Mouse (Mus musculus) brain, embryonic 18.5 days (tissue): ENCODE results near the gene Akap13.
"Not testable (repeated sequence)": the region's sequence is repeated elsewhere in the genome, so short reads cannot be mapped to it uniquely, and the experiment has no call there.

Experiments
- DNase-seq: peaks from one replicate; pipeline ENCODE4 v3.0.0-alpha.2; 2012; ENCODE audit warnings: low read depth, low spot score

Akap13 gene

DNA sequence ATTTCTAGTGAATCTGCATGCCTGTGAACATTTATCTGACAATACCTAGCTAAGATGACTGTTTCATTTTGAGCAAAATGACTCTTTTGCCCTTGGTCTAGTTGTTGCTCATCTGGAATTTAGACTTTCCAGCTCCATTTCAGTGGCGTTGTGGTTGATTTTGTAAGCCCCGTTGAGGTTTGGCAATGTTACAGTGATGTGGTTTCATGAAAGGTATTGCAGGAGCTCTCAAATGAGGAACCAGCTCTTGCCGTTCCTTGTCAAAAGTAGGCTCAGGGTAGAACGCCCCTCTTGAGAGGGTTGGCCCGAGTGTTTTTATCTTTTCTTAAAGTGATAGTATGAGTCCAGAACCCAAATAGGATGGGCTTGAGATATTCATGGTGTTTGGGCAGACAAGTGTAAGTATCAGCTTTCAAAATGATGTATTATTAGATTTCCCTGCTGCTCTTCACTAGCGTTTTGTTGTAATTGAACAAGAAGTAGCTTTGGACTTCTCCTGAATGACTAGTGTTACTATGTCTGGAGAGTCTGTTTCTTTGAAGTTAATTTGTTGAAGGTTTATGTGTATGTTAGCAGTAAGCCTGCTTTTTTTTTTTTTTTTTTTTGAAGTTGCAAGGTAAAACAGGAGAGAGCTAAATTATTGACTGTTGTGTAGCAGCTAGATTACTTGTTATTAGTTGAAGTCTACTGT is 140.9 kb downstream of the Akap13 start:
- DNase-seq = no peak

DNA sequence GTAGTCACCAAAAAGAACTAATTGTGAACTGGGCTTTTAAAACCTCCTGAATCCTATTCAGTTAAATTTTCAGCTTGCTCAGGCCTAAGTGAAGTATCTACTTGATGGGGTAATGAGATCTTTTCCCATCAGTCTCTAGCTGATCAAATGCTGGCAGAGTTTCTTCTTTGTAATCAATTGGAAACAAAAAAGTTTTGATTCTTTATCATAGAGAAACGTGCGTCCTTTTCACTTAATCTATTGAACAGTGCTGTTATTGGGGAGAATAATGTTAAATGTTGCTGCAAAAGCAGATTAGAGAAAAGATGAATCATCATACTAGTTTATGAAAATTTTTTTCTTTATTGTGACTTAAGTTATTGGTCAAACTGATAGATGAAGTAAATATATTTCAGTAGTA is 142.5 kb downstream of the Akap13 start:
- DNase-seq = no peak

DNA sequence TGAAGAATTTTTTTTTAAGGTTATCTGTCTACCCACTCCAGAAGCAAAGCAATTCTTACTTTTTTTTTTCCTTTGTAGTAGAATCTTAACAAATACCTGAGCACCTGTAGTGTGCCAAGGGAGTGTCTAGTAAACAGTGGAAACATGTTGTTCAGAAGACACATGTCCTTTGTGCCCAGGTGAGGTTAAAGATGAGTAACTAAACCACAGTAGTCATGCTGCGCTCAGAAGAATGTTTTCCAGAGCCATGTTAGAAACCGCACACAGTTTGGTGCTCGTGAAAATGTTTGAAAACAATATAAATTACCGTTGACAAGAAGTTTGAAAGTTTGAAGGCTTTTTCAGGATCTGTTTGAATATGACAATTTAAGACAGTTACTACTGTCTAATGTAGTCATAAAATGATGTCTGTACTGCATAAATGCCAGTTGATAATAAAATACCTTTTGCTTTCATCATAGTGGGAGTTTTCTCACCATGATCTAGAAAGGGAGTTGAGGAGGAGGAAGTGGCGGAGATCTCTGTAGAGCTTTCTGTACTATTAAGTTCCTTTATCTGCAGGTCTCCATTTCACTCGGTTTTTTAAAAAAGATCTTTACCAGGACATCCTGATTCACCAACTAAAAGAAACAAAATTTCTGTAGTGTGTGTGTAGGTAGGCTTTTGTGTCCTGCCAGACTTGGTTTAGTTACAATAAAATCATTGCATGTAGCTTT is 145.2 kb downstream of the Akap13 start:
- no peak for DNase-seq

DNA sequence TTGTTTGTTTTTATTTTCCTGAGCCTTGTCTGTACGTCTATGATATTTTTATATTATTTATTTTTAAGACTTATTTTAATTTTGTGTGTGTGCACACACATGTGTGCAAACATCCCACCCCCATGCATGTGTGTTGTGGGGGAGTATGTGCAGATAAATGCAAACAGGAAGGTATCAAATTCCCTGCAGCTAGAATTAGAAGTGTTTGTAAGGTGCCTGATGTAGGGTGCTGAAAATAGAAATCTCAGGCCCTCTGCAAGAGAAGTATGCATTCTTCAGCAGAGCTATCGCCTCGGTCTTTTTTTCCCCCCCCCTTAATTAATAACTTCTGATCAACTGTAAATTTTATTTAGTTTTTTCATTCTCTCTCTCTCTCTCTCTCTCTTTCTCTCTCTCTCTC is 151.9 kb downstream of the Akap13 start:
- no peak for DNase-seq

DNA sequence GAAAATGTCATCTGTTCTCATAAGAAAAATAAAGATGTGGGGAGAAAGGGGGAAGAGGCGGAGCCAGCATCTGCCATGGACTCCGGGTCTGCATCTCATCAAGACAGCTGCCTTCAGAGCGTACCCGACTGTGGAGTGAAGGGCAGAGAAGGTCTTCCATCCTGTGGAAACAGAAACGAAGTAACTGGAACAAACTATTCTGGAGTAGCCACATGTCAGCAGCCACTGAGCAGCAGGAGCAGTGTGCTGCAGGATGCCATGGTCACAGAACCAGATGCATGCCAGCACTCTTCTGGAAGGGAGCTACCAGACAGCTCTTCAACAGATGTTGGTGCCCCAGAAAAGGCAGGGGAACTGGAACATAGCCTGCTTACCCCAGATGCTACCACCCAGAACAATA is 153.4 kb downstream of the Akap13 start:
- no peak for DNase-seq

DNA sequence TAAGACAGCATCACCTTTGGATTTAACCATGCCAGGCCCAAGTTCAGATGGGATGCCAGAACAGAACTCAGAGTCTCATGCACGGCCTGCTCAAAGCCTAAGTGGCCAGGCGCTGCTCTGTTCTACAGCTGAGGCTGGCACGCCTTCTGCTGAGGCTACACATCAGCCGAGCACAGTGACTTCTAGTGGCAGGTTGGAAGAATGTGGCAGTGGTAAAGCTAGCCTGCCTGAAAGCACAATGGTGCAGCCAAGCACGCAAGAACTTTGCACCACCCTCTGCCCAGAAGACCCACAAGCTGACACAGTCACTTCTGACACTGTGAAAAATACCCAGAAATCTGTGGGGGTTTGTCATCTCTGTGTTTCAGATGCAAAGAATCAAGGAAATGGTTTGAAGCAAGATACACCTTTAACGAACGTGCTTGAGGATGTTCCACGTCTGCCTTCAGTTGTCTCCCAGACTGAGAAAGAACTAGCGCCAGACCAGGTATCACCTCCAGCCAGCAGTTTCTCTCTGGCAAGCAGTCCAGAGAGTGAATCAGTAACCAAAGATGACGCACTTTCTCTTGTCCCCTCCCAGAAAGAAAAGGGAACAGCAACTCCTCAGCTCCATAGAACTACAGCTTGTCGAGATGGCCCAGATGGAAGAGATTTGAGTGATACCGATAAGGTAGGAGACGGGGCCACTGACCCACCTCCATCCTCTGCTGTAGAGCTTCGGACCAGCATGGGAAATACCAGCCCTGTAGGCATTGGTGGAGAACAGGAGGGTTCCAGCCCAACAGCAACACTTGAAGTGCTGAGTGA is 154.3 kb downstream of the Akap13 start:
- no peak for DNase-seq

DNA sequence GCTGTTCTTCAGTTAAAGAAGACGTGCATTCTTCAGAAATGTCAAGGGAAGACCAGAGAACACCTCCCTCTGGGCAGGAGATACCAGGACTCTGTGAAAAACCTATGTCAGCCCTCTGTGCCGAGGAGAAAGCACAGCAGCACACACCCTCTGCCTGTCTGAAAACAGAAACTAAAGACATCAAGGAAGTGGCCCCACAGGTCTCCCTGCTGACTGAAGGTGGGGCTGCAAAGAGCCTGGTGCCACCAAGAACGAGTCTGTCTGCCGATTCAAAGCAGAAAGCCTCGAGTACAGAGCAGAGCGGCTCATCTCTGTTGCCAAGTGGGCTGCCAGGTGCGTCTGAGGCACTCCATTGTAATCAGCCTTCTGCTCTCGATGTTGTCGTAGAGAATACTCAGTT is 155.1 kb downstream of the Akap13 start:
- no peak for DNase-seq

DNA sequence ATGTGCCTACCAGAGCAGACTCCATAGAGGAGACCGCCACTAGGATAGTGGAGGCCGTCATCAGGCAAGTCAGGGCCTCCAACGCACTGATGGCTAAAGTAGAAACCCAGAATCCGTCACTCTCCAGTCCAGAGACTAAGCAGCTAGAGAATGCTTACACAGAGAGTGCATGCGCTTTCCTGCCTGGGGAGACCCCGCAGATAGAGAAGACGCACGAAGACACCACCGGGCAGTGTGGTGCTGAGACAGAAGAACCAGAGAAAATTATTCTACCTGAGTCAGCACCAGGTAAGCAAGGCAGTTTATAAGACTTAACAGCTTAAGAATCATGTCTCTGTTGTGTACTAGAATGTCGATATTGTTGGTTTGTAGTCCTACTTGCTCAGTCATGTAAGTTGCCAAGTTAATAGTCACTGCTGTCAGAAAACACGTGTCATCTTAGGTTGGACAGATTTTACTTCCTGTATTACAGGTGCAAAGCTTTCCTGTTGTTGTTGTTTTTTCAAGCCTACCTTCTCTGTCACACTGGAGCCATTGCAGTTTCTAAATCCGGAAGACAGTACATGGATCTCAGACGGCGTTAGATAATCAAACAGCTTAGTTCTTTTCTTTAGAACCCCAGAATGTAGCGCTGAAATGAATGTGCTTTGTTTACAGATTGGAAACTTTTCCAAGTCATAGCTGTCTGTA is 156.1 kb downstream of the Akap13 start:
- DNase-seq = no peak

DNA sequence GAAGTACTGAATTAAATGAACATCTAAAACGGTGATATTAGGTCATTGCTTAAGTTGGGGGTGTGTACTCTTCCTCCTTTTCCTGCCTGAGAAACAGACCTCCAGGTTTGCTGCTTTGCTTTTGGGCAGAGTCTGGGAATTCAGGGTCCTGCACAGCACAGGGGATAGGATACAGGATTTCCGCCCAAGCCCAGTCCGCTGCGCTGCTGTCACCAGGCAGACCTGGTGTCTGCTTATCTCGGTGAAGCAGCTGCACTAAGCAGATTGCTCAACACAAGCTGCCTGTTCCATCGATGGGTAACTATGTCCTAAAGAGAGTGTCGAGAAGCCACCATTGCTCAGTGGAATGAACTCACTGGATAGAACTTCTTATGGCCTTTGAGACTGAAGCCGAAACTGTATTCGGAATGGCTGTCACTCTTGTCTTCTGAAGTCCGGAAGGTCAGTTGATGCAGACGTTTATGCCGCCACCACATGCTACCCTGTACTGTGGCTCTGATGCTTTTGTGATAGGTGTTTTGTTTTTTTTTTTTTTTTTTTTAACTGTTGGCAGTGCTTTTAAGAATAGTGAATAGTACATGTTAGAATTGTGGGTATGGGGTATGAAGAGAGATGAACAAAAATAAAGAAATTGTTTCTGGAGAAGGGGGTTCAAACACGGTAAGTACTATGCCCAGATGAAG is 156.8 kb downstream of the Akap13 start:
- no peak for DNase-seq

DNA sequence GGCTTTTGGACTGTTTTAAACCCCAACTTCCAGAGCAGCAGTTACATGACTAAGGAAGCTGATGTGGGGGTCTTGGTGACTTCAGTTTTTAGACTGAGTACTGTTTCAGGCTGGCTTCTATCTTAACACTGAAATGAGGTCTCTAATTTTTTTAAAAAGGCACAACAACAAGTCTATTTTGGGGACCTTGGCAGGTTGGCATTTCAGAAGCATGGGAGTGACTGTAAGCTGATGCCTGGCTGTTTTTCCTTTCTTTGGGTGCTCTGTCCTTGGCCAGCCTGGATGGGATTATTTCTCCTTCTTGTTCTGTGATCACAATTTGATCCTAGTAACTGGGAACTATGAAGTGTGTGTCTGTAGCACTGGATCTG is 157.3 kb downstream of the Akap13 start:
- DNase-seq = no peak

DNA sequence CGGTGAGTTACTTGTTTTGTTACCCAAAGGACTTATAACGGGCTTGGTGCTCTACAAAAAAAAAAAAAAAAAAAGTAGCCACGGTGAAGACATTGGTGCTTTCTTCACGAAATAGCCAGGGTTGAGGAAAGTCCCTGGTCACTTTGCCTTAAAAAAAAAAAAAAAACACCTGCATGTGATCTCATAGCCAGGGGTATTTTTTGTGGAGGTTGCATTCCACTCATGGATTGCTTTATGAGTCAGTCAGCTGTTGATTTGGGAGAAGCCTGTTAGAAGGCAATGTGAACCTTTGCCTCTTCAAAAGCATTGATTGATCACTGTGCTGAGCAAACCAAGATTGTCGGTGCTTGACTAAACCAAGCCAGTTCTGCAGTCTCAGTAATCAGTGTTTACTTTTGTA is 157.9 kb downstream of the Akap13 start:
- no peak for DNase-seq

DNA sequence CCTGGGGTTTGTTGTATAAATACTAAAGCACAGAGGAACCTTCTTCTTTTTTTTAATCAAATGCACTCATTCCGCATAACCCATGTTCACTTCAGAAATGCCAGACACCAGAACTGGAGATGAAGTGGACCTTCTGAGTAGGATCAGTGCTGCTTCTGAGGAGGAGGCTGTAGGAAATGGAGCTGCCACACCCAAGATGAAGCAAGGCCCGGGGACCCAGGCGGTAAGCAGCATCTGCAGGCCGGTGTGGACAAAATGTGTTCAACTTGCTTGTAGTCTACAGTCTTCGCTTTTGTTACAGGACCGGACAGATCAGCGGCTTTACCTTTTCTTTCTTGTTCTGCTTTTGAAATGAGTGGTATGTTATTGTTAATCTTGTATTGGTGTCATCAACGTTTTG is 159.5 kb downstream of the Akap13 start:
- no peak for DNase-seq

DNA sequence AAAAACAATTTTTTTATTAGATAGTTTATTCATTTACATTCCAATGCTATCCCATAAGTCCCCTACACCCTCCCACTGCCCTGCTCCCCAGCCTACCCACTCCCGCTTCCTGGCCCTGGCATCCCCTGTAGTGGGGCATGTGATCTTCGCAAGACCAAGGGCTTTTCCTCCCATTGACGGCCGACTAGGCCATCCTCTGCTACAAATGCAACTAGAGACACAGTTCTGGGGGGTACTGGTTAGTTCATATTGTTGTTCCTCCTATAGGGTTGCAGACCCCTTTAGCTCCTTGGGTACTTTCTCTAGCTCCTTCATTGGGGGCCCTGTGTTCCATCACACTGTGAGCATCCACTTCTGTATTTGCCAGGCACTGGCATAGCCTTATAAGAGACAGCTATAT is 161.9 kb downstream of the Akap13 start:
- DNase-seq = not testable (repeated sequence)

DNA sequence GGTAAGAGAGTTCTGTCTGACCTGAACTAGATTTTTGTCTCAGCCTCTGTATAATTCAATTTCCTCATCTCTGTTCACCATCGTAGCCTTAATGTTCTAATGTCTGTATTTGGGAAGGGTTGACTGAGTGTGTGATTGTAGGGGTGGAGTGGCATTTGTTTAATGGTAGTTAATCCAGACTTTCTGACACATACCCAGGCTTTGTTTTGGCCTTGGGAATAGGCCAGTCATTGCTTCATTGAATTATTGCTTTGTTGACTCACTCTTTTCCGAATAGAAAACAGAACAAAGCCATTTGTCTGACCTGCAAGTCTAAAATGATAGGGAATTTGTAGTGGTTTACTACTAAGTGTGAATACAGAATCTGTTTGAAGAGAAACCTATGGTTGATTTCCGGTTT is 163.4 kb downstream of the Akap13 start:
- DNase-seq = no peak

DNA sequence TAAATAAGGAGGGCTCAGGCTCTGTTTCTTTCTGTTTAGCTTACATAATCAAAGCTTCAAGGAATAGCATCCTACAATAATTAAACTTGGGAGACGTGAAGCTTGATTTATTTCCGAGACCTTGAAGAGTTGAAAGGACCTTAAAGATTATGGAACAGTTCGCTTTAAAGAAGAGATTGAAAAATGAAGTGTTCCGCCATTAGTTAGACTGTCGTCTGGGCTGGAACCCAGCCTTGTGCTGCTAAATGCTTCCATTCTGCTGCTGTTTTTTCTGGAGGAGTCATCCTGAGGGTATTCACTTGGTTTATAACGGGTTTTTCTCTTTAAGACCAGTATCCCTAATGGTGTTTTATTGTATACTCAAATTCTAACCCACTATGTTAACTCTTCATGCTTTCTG is 164.5 kb downstream of the Akap13 start:
- no peak for DNase-seq

DNA sequence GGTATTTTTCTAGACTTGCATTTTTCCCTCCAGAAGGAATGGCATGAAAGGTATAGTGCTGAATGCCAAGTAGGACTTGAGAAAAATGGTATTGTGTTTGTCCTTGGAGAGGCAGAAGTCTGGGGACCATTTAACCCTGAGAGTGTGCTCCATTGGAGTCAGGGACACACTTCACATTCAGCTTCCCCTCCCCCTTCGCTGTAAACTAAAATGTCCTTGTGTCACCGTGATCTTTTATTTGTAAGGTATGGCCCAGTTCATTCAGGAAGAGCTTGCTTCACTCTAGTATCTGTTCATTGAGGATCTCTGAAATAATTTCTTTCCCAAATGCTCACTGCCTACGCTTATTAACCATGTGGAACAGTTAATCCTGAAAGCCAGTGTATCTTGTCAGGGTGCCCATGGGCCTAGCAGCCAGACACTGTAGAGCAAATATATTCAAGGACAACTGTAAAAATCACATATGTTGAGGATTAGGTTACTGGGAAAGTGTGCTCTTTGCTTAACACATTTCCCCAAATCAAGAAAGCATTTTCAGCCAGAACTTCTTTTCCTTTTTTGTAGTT is 165.1 kb downstream of the Akap13 start:
- DNase-seq = no peak

DNA sequence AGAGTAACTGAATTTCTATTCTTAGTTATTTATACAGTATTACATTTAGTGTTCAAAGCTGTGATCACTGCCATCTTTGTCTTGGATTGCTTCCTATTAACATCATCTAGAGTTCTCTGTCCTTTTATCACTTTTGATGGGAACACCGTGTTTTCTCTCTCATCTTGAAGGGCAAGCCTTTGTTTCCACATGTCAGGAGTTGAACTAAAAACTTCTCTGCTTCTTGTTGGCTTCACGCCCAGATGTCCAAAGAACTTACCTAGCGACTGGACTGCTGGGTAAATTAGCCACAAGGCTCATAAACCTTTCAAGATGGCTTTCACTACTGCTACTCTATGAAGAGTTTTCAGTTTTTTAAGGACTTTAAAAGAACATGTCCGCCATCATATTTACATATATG is 165.6 kb downstream of the Akap13 start:
- no peak for DNase-seq

DNA sequence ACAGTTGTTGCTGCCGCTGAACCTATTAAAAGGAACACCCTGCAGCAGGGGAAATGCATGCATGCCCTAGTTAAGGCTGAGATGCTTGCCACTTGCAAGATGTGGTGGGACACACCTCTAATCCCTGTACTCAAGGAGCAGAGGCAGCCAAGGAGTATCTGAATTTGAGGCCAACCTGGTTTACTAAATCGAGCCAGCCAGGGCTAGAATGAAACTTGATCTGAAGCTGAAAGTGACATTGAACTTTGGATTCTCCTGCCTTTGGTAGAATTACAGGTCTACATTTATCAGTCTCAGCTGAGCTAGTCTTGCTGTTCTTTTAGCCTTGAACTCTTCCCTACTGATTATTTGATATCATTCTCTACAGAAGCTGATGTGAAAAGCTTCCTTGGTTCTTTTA is 172.5 kb downstream of the Akap13 start:
- no peak for DNase-seq

DNA sequence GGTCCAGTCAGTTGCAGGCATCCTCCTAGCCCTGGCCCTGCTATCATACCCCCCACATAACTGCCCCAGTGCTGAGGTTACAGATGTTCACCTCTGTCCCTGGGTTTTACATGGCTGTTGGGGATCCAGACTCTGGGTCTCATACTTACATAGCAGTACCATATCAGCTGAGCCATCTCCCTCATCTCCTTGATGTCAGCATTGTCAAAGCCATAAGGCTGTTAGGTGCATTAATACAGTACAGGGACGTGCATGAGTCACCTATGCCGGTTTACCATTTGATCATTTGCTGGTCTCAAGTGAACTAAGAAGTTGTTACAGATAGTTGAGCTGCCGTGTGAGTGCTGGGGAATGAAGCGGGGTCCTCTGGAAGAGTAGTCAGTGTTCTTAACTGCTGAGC is 174.3 kb downstream of the Akap13 start:
- no peak for DNase-seq

DNA sequence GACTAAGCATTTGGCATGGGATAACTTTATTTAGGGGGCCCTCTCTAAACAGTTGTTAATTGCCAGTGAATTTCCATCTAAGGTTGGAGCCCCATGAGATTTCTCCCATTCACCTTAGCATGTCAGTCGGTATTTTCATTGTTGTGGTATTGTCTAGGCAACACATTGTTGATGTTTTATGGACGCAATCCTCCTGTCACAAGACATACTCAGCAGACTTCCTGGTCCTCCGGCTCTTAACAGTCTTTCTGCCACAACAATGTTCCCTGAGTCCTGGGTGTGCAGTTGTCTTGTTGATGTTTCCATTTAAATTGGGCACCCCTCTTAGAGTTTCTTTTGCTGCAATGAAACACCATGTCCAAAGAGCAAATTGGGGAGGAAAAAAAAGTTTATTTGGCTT is 177.6 kb downstream of the Akap13 start:
- DNase-seq = no peak

DNA sequence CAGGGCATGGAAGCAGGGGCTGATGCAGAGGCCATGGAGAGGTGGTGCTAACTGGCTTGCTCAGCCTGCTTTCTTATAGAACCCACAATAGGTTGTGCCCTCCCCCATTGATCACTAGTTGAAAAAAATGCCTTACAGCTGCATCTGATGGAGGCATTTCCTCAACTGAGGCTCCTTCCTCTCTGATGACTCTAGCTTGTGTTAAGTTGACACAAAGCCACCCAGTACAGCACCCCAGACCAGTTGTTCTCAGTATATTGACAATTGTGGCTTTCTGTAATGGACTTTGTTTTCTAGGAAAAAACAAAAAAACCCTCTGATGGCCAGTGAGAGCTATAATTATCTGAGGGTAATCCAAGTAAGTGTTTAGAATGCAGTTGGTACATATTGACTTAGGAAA is 178.1 kb downstream of the Akap13 start:
- DNase-seq = no peak
